Mouse (Mus musculus) midbrain, embryonic 10.5 days (tissue): Measurements from ENCODE around the gene Cfap61. TPM values are rescaled to one million over a fixed set of nuclear protein-coding genes. Genes with fewer than 3 reads are reported as not detected.

Experiments used
- DNase-seq: peaks from one replicate; pipeline ENCODE4 v3.0.0-alpha.2; 2017; ENCODE audit warnings: low spot score
- H3K27ac ChIP-seq: fragments of 300-500 bp; sonication (generic); replicated peaks from 2 replicates; pipeline ENCODE4 v1.5.1; 2016; ENCODE audit warnings: mild to moderate bottlenecking
- H3K27me3 ChIP-seq: fragments of 300-500 bp; sonication (generic); 2 replicates; pipeline ENCODE4 v1.6.1; 2016; ENCODE audit warnings: low read depth, mild to moderate bottlenecking; ENCODE audit not compliant: poor library complexity, severe bottlenecking
- H3K36me3 ChIP-seq: fragments of 300-500 bp; sonication (generic); 2 replicates; pipeline ENCODE4 v1.6.1; 2016; ENCODE audit warnings: mild to moderate bottlenecking, moderate library complexity
- H3K4me1 ChIP-seq: fragments of 300-500 bp; sonication (generic); 2 replicates; pipeline ENCODE4 v1.6.1; 2016
- H3K4me3 ChIP-seq: fragments of 300-500 bp; sonication (generic); 2 replicates; pipeline ENCODE4 v1.5.1; 2016; ENCODE audit warnings: mild to moderate bottlenecking, moderate library complexity
- H3K9me3 ChIP-seq: fragments of 300-500 bp; sonication (generic); replicated peaks from 2 replicates; pipeline ENCODE4 v1.6.1; 2016; ENCODE audit warnings: mild to moderate bottlenecking
- WGBS: fragments of 180-500 bp; shearing (Covaris S2); methylation state at CpG from one replicate; pipeline ENCODE4 v1.1.7; 2016; 5-methylcytosine and 5-hydroxymethylcytosine counted together
- polyA plus RNA-seq: library from polyadenylated mRNA; unstranded; fragments of >200 nt; fragmentation: Nextera tagmentation; extraction: Ambion mirVana; gene quantifications from 2 replicates; pipeline ENCODE4 v1.2.1, GENCODE M21; 2016

Cfap61 gene
- polyA plus RNA-seq, 1 experiment from 2014 or later: 0.75 TPM

GRCm38 (mm10) chr2:146077117-146077516 is 142.5 kb downstream of the Cfap61 start:
- no peak for DNase-seq
- WGBS: 94% methylated on average over 10 of the region's 10 CpGs
- H3K4me3 ChIP-seq: no peak overlapping the region
- H3K27me3 ChIP-seq: no peaks in the 10 kb centered on the region
- no peaks in the 10 kb centered on the region for H3K9me3 ChIP-seq
- H3K36me3 ChIP-seq: no peaks in the 10 kb centered on the region
- H3K27ac ChIP-seq: no peak overlapping the region
- peaks cover 17% of the 10 kb centered on the region for H3K4me1 ChIP-seq

- WGBS: 95% methylated on average over 4 of the region's 4 CpGs
Measured at GRCm38 (mm10) chr2:146080282-146080681, 145.7 kb downstream of the Cfap61 start.

GRCm38 (mm10) chr2:146083326-146083871 is 148.8 kb downstream of the Cfap61 start:
- 46% methylated on average over 6 of the region's 6 CpGs for WGBS
- H3K27ac ChIP-seq: peak overlapping the region; percentile 65

More at GRCm38 (mm10) chr2:146080282-146080681, 145.7 kb downstream of the Cfap61 start:
- Histone ChIP-seq H3K27me3 (no peaks in the 10 kb centered on the region), H3K36me3 (no peaks in the 10 kb centered on the region), H3K4me3 (no peak overlapping the region), H3K4me1 (peaks cover 14% of the 10 kb centered on the region), H3K27ac (no peak overlapping the region), H3K9me3 (no peaks in the 10 kb centered on the region)
- no peak for DNase-seq

GRCm38 (mm10) chr2:146087411-146087810 is 152.8 kb downstream of the Cfap61 start:
- peaks cover 43% of the 10 kb centered on the region for H3K4me1 ChIP-seq
- DNase-seq: no peak
- WGBS: 95% methylated on average over 1 of the region's 1 CpGs

More at GRCm38 (mm10) chr2:146083326-146083871, 148.8 kb downstream of the Cfap61 start:
- Histone ChIP-seq H3K36me3 (no peaks in the 10 kb centered on the region), H3K27me3 (no peaks in the 10 kb centered on the region), H3K4me1 (peaks cover 24% of the 10 kb centered on the region), H3K4me3 (no peak overlapping the region), H3K9me3 (no peaks in the 10 kb centered on the region)
- DNase-seq: no peak

GRCm38 (mm10) chr2:146089157-146089692 is 154.6 kb downstream of the Cfap61 start:
- Histone ChIP-seq H3K4me3 (no peak overlapping the region), H3K27ac (peak overlapping the region; percentile 28), H3K9me3 (no peaks in the 10 kb centered on the region), H3K27me3 (no peaks in the 10 kb centered on the region), H3K36me3 (no peaks in the 10 kb centered on the region), H3K4me1 (peaks cover 31% of the 10 kb centered on the region)
- 40% methylated on average over 6 of the region's 6 CpGs for WGBS
- no peak for DNase-seq

More at GRCm38 (mm10) chr2:146087411-146087810, 152.8 kb downstream of the Cfap61 start:
- H3K9me3 ChIP-seq: no peaks in the 10 kb centered on the region
- H3K4me3 ChIP-seq: no peak overlapping the region
- no peak overlapping the region for H3K27ac ChIP-seq
- no peaks in the 10 kb centered on the region for H3K27me3 ChIP-seq
- no peaks in the 10 kb centered on the region for H3K36me3 ChIP-seq

GRCm38 (mm10) chr2:146097532-146097931 is 162.9 kb downstream of the Cfap61 start:
- WGBS: 94% methylated on average over 5 of the region's 5 CpGs
- Histone ChIP-seq H3K36me3 (no peaks in the 10 kb centered on the region), H3K9me3 (no peaks in the 10 kb centered on the region), H3K4me1 (peaks cover 25% of the 10 kb centered on the region), H3K4me3 (no peak overlapping the region), H3K27ac (no peak overlapping the region), H3K27me3 (no peaks in the 10 kb centered on the region; the same call in 1 of the 2 replicates)
- DNase-seq: no peak

- Histone ChIP-seq H3K4me1 (peaks cover 28% of the 10 kb centered on the region), H3K27me3 (no peaks in the 10 kb centered on the region; the same call in 1 of the 2 replicates), H3K9me3 (no peaks in the 10 kb centered on the region), H3K27ac (0 out of 2 replicates have a peak overlapping the region, but pooled peaks have one; percentile 33), H3K4me3 (no peak overlapping the region), H3K36me3 (no peaks in the 10 kb centered on the region)
- 57% methylated on average over 16 of the region's 16 CpGs for WGBS
- no peak for DNase-seq
Measured at GRCm38 (mm10) chr2:146098853-146099717, 164.5 kb downstream of the Cfap61 start.

GRCm38 (mm10) chr2:146099838-146100237 is 165.3 kb downstream of the Cfap61 start:
- Histone ChIP-seq H3K4me1 (peaks cover 28% of the 10 kb centered on the region), H3K9me3 (no peaks in the 10 kb centered on the region), H3K36me3 (no peaks in the 10 kb centered on the region), H3K27me3 (no peaks in the 10 kb centered on the region; the same call in 1 of the 2 replicates), H3K27ac (no peak overlapping the region; the same call in 1 of the 2 replicates), H3K4me3 (no peak overlapping the region)
- 87% methylated on average over 3 of the region's 3 CpGs for WGBS
- no peak for DNase-seq

GRCm38 (mm10) chr2:146100489-146101060 is 166.0 kb downstream of the Cfap61 start:
- Histone ChIP-seq H3K36me3 (no peaks in the 10 kb centered on the region), H3K27ac (peak overlapping the region; percentile 17; the same call in 1 of the 2 replicates), H3K4me3 (no peak overlapping the region), H3K9me3 (no peaks in the 10 kb centered on the region), H3K4me1 (peaks cover 28% of the 10 kb centered on the region), H3K27me3 (no peaks in the 10 kb centered on the region; the same call in 1 of the 2 replicates)
- WGBS: 68% methylated on average over 10 of the region's 10 CpGs
- DNase-seq: no peak

- DNase-seq: no peak
- WGBS: 88% methylated on average over 3 of the region's 3 CpGs
- H3K36me3 ChIP-seq: no peaks in the 10 kb centered on the region
- no peak overlapping the region for H3K4me3 ChIP-seq
- no peak overlapping the region for H3K27ac ChIP-seq
- H3K27me3 ChIP-seq: no peaks in the 10 kb centered on the region; the same call in 1 of the 2 replicates
- no peaks in the 10 kb centered on the region for H3K9me3 ChIP-seq
- H3K4me1 ChIP-seq: peaks cover 28% of the 10 kb centered on the region
Measured at GRCm38 (mm10) chr2:146102600-146102999, 168.0 kb downstream of the Cfap61 start.

- Histone ChIP-seq H3K36me3 (no peaks in the 10 kb centered on the region), H3K27ac (no peak overlapping the region), H3K4me3 (no peak overlapping the region), H3K27me3 (no peaks in the 10 kb centered on the region; the same call in 1 of the 2 replicates), H3K4me1 (peaks cover 22% of the 10 kb centered on the region), H3K9me3 (no peaks in the 10 kb centered on the region)
- 81% methylated on average over 6 of the region's 6 CpGs for WGBS
- no peak for DNase-seq
Measured at GRCm38 (mm10) chr2:146105341-146105740, 170.8 kb downstream of the Cfap61 start.

GRCm38 (mm10) chr2:146107980-146108379 is 173.4 kb downstream of the Cfap61 start:
- H3K9me3 ChIP-seq: no peaks in the 10 kb centered on the region
- H3K4me1 ChIP-seq: peaks cover 14% of the 10 kb centered on the region
- no peak overlapping the region for H3K27ac ChIP-seq
- no peaks in the 10 kb centered on the region for H3K27me3 ChIP-seq
- no peak for DNase-seq
- H3K4me3 ChIP-seq: no peak overlapping the region
- H3K36me3 ChIP-seq: no peaks in the 10 kb centered on the region
- 95% methylated on average over 4 of the region's 4 CpGs for WGBS
